Mouse (Mus musculus) kidney, adult 2 months (tissue): ENCODE results near the gene Tln2.

ENCODE experiments used
- CTCF ChIP-seq: fragments of 200-500 bp; conservative IDR thresholded peaks from 2 replicates; pipeline ENCODE4 v1.5.1; 2011; ENCODE audit warnings: low read depth, mild to moderate bottlenecking, control low read depth, low read length, moderate library complexity, mixed read lengths; ENCODE audit not compliant: insufficient read depth, insufficient read length
- POLR2A ChIP-seq: fragments of 200-500 bp; IDR thresholded peaks from one replicate; pipeline ENCODE4 v1.6.1; 2011; ENCODE audit warnings: low read depth, low read length, control low read depth

- TF ChIP-seq CTCF = no peak
- TF ChIP-seq POLR2A = no peak
These were observed 65.5 kb downstream of the Tln2 start for GRCm38 (mm10) chr9:67493876-67494552.
